8 mouse cellular contexts compared by ENCODE assay signal in the genomic region with DNA sequence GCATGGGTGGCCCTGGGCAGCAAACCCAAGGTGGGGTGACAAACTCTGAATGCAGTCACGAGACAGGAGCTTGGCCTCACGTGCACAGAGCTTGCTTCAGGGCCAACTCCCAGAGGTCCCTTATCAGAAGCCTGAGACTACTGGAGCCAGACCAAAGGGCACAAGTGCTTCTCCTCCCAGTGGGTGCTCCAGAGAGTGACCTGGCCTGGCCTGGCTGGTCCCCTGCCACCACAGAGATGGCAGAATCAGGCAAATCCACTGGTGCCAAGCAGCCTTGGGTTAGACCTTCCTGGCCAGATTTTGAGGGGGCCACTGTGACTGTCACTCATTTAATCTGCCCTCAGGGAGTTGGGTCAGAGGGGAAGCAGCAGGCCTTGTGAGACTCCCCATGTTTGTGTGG. TPM values are rescaled to one million over a fixed set of nuclear protein-coding genes. Genes with fewer than 3 reads are reported as not detected.
A peak's percentile ranks its signal among the peaks of the same experiment; 100 is the strongest.
DNase-seq lines count a peak whose midpoint lies in the region; ATAC-seq lines count a peak whose summit lies in the region.

No protein-coding gene starts in this region.

- no peaks in the 10 kb centered on the region for H3K9me3 ChIP-seq in heart, embryonic 13.5 days
- H3K9me3 ChIP-seq in liver, embryonic 15.5 days (replicated peaks) = no peaks in the 10 kb centered on the region
- H3K9me3 ChIP-seq in stomach, embryonic 16.5 days (replicated peaks; ENCODE audit: control insufficient read depth, low read length) = no peaks in the 10 kb centered on the region
- H3K9me3 ChIP-seq in midbrain, embryonic 16.5 days (replicated peaks; ENCODE audit: control insufficient read depth, low read length, poor library complexity, severe bottlenecking) = no peaks in the 10 kb centered on the region

- 0 out of 2 replicates have a peak overlapping the region, but pooled peaks have one; percentile 16 for H3K4me2 ChIP-seq in heart, embryonic 13.5 days
- H3K4me2 ChIP-seq in liver, embryonic 15.5 days = peak overlapping the region; percentile 63
- no peak overlapping the region for H3K4me2 ChIP-seq in stomach, embryonic 16.5 days (ENCODE audit: low read depth, low read length)
- H3K4me2 ChIP-seq in midbrain, embryonic 16.5 days (ENCODE audit: low read length) = no peak overlapping the region

- H3K4me3 ChIP-seq in heart, embryonic 13.5 days = no peak overlapping the region
- H3K4me3 ChIP-seq in liver, embryonic 15.5 days (replicated peaks) = peak overlapping the region; percentile 9; the same call in 1 of the 2 replicates
- no peak overlapping the region for H3K4me3 ChIP-seq in stomach, embryonic 16.5 days (replicated peaks; ENCODE audit: low read length)
- H3K4me3 ChIP-seq in midbrain, embryonic 16.5 days (ENCODE audit: low read depth, low read length) = no peak overlapping the region

- 0 out of 2 replicates have a peak overlapping the region, but pooled peaks have one; percentile 16 for H3K9ac ChIP-seq in heart, embryonic 13.5 days
- H3K9ac ChIP-seq in liver, embryonic 15.5 days = peak overlapping the region; percentile 61
- no peak overlapping the region for H3K9ac ChIP-seq in stomach, embryonic 16.5 days (ENCODE audit: low read length)
- no peak overlapping the region for H3K9ac ChIP-seq in midbrain, embryonic 16.5 days (ENCODE audit: low read depth, low read length)

- 40% methylated on average over 2 of the region's 2 CpGs for WGBS in heart, embryonic 13.5 days
- 18% methylated on average over 2 of the region's 2 CpGs for WGBS in liver, embryonic 15.5 days (ENCODE audit: insufficient replicate concordance)
- 50% methylated on average over 2 of the region's 2 CpGs for WGBS in stomach, embryonic 16.5 days
- WGBS in midbrain, embryonic 16.5 days = 88% methylated on average over 2 of the region's 2 CpGs

- peaks cover 11% of the 10 kb centered on the region for H3K4me1 ChIP-seq in heart, embryonic 13.5 days
- peaks cover 72% of the 10 kb centered on the region for H3K4me1 ChIP-seq in liver, embryonic 15.5 days (replicated peaks)
- H3K4me1 ChIP-seq in stomach, embryonic 16.5 days (ENCODE audit: control insufficient read depth, insufficient read depth, low read length) = peaks cover 6% of the 10 kb centered on the region; the same call in 1 of the 2 replicates
- no peaks in the 10 kb centered on the region for H3K4me1 ChIP-seq in midbrain, embryonic 16.5 days (ENCODE audit: control insufficient read depth, insufficient read depth, low read length)

- ATAC-seq in heart, embryonic 13.5 days (ENCODE audit: extremely low read depth, insufficient number of reproducible peaks, low FRiP score, low TSS enrichment) = peak; percentile 60
- ATAC-seq in liver, embryonic 15.5 days (ENCODE audit: insufficient read depth) = peak; percentile 54
- ATAC-seq in stomach, embryonic 16.5 days (ENCODE audit: insufficient read depth, low FRiP score) = peak; percentile 80
- no peak for ATAC-seq in cerebellum, adult (ENCODE audit: insufficient number of reproducible peaks, low FRiP score, low TSS enrichment)
- ATAC-seq in midbrain, embryonic 16.5 days = no peak

- H3K27ac ChIP-seq in heart, embryonic 13.5 days (replicated peaks) = peak overlapping the region; percentile 37
- peak overlapping the region; percentile 99 for H3K27ac ChIP-seq in liver, embryonic 15.5 days (replicated peaks)
- no peak overlapping the region; the same call in 1 of the 2 replicates for H3K27ac ChIP-seq in stomach, embryonic 16.5 days (ENCODE audit: low read length)
- H3K27ac ChIP-seq in midbrain, embryonic 16.5 days (ENCODE audit: low read length) = no peak overlapping the region

- peaks cover 8% of the 10 kb centered on the region; the same call in 1 of the 2 replicates for H3K27me3 ChIP-seq in heart, embryonic 13.5 days (replicated peaks)
- no peaks in the 10 kb centered on the region for H3K27me3 ChIP-seq in liver, embryonic 15.5 days
- H3K27me3 ChIP-seq in stomach, embryonic 16.5 days (ENCODE audit: control insufficient read depth, insufficient read depth, low read length) = no peaks in the 10 kb centered on the region
- H3K27me3 ChIP-seq in midbrain, embryonic 16.5 days (ENCODE audit: control insufficient read depth, insufficient read depth, low read depth, low read length) = no peaks in the 10 kb centered on the region

- DNase-seq in ovary, adult 18-20 months (ENCODE audit: low spot score) = peak; percentile 31
- no peak for DNase-seq in ovary, postnatal 14 days (ENCODE audit: low spot score)
- DNase-seq in thymus, postnatal 14 days = no peak

- no peaks in the 10 kb centered on the region for H3K36me3 ChIP-seq in heart, embryonic 13.5 days
- H3K36me3 ChIP-seq in liver, embryonic 15.5 days (replicated peaks) = no peaks in the 10 kb centered on the region
- H3K36me3 ChIP-seq in stomach, embryonic 16.5 days (ENCODE audit: control insufficient read depth, insufficient read depth, low read length) = no peaks in the 10 kb centered on the region
- no peaks in the 10 kb centered on the region for H3K36me3 ChIP-seq in midbrain, embryonic 16.5 days (ENCODE audit: control insufficient read depth, insufficient read depth, low read length)

RNA-seq across cellular contexts. Expression of a gene that starts 8.5 kb away (rescaled TPM):
- 0.09 TPM in 2 replicates for polyA plus RNA-seq in heart, embryonic 13.5 days (2015; fragmentation: Nextera tagmentation; extraction: Ambion mirVana)
- polyA plus RNA-seq in liver, embryonic 15.5 days (2015; fragmentation: Nextera tagmentation; extraction: Ambion mirVana) = 2.0 and 2.9 TPM in 2 replicates
- polyA plus RNA-seq in stomach, embryonic 16.5 days (2015; fragmentation: Nextera tagmentation; extraction: Ambion mirVana) = 360 and 682 TPM in 2 replicates
- polyA plus RNA-seq in midbrain, embryonic 16.5 days (2015; fragmentation: Nextera tagmentation; extraction: Ambion mirVana) = 0.45 and 0.62 TPM in 2 replicates

RNA-seq across cellular contexts. Expression of a gene that starts 32.5 kb away (rescaled TPM):
- 8.5 and 10.0 TPM in 2 replicates for polyA plus RNA-seq in heart, embryonic 13.5 days (2015; fragmentation: Nextera tagmentation; extraction: Ambion mirVana)
- 48.8 and 58.0 TPM in 2 replicates for polyA plus RNA-seq in liver, embryonic 15.5 days (2015; fragmentation: Nextera tagmentation; extraction: Ambion mirVana)
- polyA plus RNA-seq in stomach, embryonic 16.5 days (2015; fragmentation: Nextera tagmentation; extraction: Ambion mirVana) = 21.5 and 30.5 TPM in 2 replicates
- 20.2 and 21.7 TPM in 2 replicates for polyA plus RNA-seq in midbrain, embryonic 16.5 days (2015; fragmentation: Nextera tagmentation; extraction: Ambion mirVana)

RNA-seq across cellular contexts. Expression of a gene that starts 47.8 kb away (rescaled TPM):
- polyA plus RNA-seq in heart, embryonic 13.5 days (2015; fragmentation: Nextera tagmentation; extraction: Ambion mirVana) = 72.2 and 81.7 TPM in 2 replicates
- 37.5 and 47.5 TPM in 2 replicates for polyA plus RNA-seq in liver, embryonic 15.5 days (2015; fragmentation: Nextera tagmentation; extraction: Ambion mirVana)
- 87.3 and 107 TPM in 2 replicates for polyA plus RNA-seq in stomach, embryonic 16.5 days (2015; fragmentation: Nextera tagmentation; extraction: Ambion mirVana)
- 94.6 and 94.8 TPM in 2 replicates for polyA plus RNA-seq in midbrain, embryonic 16.5 days (2015; fragmentation: Nextera tagmentation; extraction: Ambion mirVana)

Comparison
In these comparisons a context has a peak if more than half of its experiments do, and no peak if none do; other contexts are left out.
1. ATAC-seq: peak in heart, embryonic 13.5 days (single experiment), liver, embryonic 15.5 days (single experiment) and stomach, embryonic 16.5 days (single experiment); none in cerebellum, adult (single experiment) and midbrain, embryonic 16.5 days (single experiment).
2. H3K27ac ChIP-seq: peak in heart, embryonic 13.5 days (single experiment) and liver, embryonic 15.5 days (single experiment); none in stomach, embryonic 16.5 days (single experiment) and midbrain, embryonic 16.5 days (single experiment).
3. H3K4me2 ChIP-seq: peak in heart, embryonic 13.5 days (single experiment) and liver, embryonic 15.5 days (single experiment); none in stomach, embryonic 16.5 days (single experiment) and midbrain, embryonic 16.5 days (single experiment).
4. H3K9ac ChIP-seq: peak in heart, embryonic 13.5 days (single experiment) and liver, embryonic 15.5 days (single experiment); none in stomach, embryonic 16.5 days (single experiment) and midbrain, embryonic 16.5 days (single experiment).
5. RNA of a gene that starts 8.5 kb away (polyA plus RNA-seq): 360 to 682 TPM in stomach, embryonic 16.5 days; 2.0 to 2.9 TPM in liver, embryonic 15.5 days, 0.45 to 0.62 TPM in midbrain, embryonic 16.5 days and 0.09 TPM in heart, embryonic 13.5 days; every median in the first group is over 10 times any median in the second.